Mouse (Mus musculus) embryonic facial prominence, embryonic 11.5 days (tissue): ENCODE measurements around the gene Hivep3. TPM values are rescaled to one million over a fixed set of nuclear protein-coding genes. Genes with fewer than 3 reads are reported as not detected.

ENCODE experiments used
- ATAC-seq: fragments of 200-750 bp; cut with Nextera tagmentation; replicated peaks from 2 replicates; pipeline ENCODE4 v1.8.0; 2017; ENCODE audit warnings: low read depth; ENCODE audit not compliant: insufficient number of reproducible peaks, low FRiP score, low TSS enrichment
- DNase-seq: peaks from one replicate; pipeline ENCODE4 v3.0.0-alpha.2; 2015; ENCODE audit warnings: low spot score
- H3K27ac ChIP-seq: fragments of 300-500 bp; sonication (generic); replicated peaks from 2 replicates; pipeline ENCODE4 v1.5.1; 2014; ENCODE audit warnings: mild to moderate bottlenecking, low read depth, low read length, control low read depth
- H3K27me3 ChIP-seq: fragments of 300-500 bp; sonication (generic); 2 replicates; pipeline ENCODE4 v1.6.1; 2014; ENCODE audit warnings: mild to moderate bottlenecking, low read length, moderate library complexity, mixed read lengths; ENCODE audit not compliant: control insufficient read depth, insufficient read depth
- H3K36me3 ChIP-seq: fragments of 300-500 bp; sonication (generic); replicated peaks from 2 replicates; pipeline ENCODE4 v1.6.1; 2014; ENCODE audit warnings: low read depth, mild to moderate bottlenecking, low read length, moderate library complexity, mixed read lengths; ENCODE audit not compliant: control insufficient read depth, insufficient read depth
- H3K4me1 ChIP-seq: fragments of 300-500 bp; sonication (generic); 2 replicates; pipeline ENCODE4 v1.6.1; 2014; ENCODE audit warnings: low read length, mixed read lengths; ENCODE audit not compliant: control insufficient read depth, insufficient read depth
- H3K4me2 ChIP-seq: fragments of 300-500 bp; sonication (generic); 2 replicates; pipeline ENCODE4 v1.6.1; 2014; ENCODE audit warnings: low read depth, mild to moderate bottlenecking, control low read depth, low read length, moderate library complexity
- H3K4me3 ChIP-seq: fragments of 300-500 bp; sonication (generic); 2 replicates; pipeline ENCODE4 v1.5.1; 2014; ENCODE audit warnings: low read depth, low read length, control low read depth
- H3K9ac ChIP-seq: fragments of 300-500 bp; sonication (generic); replicated peaks from 2 replicates; pipeline ENCODE4 v1.6.1; 2014; ENCODE audit warnings: mild to moderate bottlenecking, control low read depth, low read length
- H3K9me3 ChIP-seq: fragments of 300-500 bp; sonication (generic); replicated peaks from 2 replicates; pipeline ENCODE4 v1.6.1; 2016; ENCODE audit warnings: mild to moderate bottlenecking, low read length, inconsistent platforms, mixed read lengths; ENCODE audit not compliant: control insufficient read depth
- WGBS: fragments of 180-500 bp; shearing (Covaris S2); extraction: QIAGEN DNeasy Blood & Tissue Kit; methylation state at CpG from one replicate; pipeline ENCODE4 v1.1.7; 2014; 5-methylcytosine and 5-hydroxymethylcytosine counted together
- polyA plus RNA-seq: library from polyadenylated mRNA; unstranded; fragments of >200 nt; fragmentation: Nextera tagmentation; extraction: Ambion mirVana; gene quantifications from 2 replicates; pipeline ENCODE4 v1.2.1, GENCODE M21; 2014

Hivep3 gene
- polyA plus RNA-seq, 1 experiment from 2014 or later = 1.6 TPM

- Histone ChIP-seq H3K9me3 (no peaks in the 10 kb centered on the region), H3K4me3 (no peak overlapping the region), H3K9ac (no peak overlapping the region), H3K4me2 (no peak overlapping the region), H3K27me3 (no peaks in the 10 kb centered on the region), H3K27ac (no peak overlapping the region), H3K4me1 (no peaks in the 10 kb centered on the region), H3K36me3 (no peaks in the 10 kb centered on the region)
- DNase-seq (no peak), ATAC-seq (no peak)
- WGBS = 54% methylated on average over 8 of the region's 8 CpGs
Observed at GRCm38 (mm10) chr4:119852483-119852882, 118.9 kb downstream of the Hivep3 start.

- no peak overlapping the region for H3K4me3 ChIP-seq
- H3K4me1 ChIP-seq = no peaks in the 10 kb centered on the region
- DNase-seq (peak; percentile 4), ATAC-seq (no peak)
- H3K4me2 ChIP-seq = no peak overlapping the region
- no peak overlapping the region for H3K9ac ChIP-seq
- 75% methylated on average over 9 of the region's 9 CpGs for WGBS
- H3K9me3 ChIP-seq = no peaks in the 10 kb centered on the region
- no peaks in the 10 kb centered on the region for H3K27me3 ChIP-seq
- no peak overlapping the region for H3K27ac ChIP-seq
- H3K36me3 ChIP-seq = no peaks in the 10 kb centered on the region
Observed at GRCm38 (mm10) chr4:119854307-119855144, 120.9 kb downstream of the Hivep3 start.

GRCm38 (mm10) chr4:119859454-119859853 lies 125.9 kb downstream of the Hivep3 start:
- no peak overlapping the region for H3K9ac ChIP-seq
- no peaks in the 10 kb centered on the region for H3K4me1 ChIP-seq
- no peak overlapping the region for H3K27ac ChIP-seq
- WGBS = 68% methylated on average over 4 of the region's 4 CpGs
- no peak overlapping the region for H3K4me2 ChIP-seq
- H3K36me3 ChIP-seq = no peaks in the 10 kb centered on the region
- no peak overlapping the region for H3K4me3 ChIP-seq
- ATAC-seq (no peak), DNase-seq (no peak)
- no peaks in the 10 kb centered on the region for H3K9me3 ChIP-seq
- H3K27me3 ChIP-seq = no peaks in the 10 kb centered on the region

- ATAC-seq (no peak), DNase-seq (no peak)
- H3K4me3 ChIP-seq = no peak overlapping the region
- H3K36me3 ChIP-seq = no peaks in the 10 kb centered on the region
- no peaks in the 10 kb centered on the region for H3K9me3 ChIP-seq
- 69% methylated on average over 4 of the region's 4 CpGs for WGBS
- H3K27me3 ChIP-seq = no peaks in the 10 kb centered on the region
- H3K4me2 ChIP-seq = no peak overlapping the region
- no peak overlapping the region for H3K27ac ChIP-seq
- no peaks in the 10 kb centered on the region for H3K4me1 ChIP-seq
- H3K9ac ChIP-seq = no peak overlapping the region
Observed at GRCm38 (mm10) chr4:119861001-119861400, 127.4 kb downstream of the Hivep3 start.

- Histone ChIP-seq H3K4me1 (no peaks in the 10 kb centered on the region), H3K4me3 (no peak overlapping the region), H3K9me3 (no peaks in the 10 kb centered on the region), H3K36me3 (no peaks in the 10 kb centered on the region), H3K27ac (no peak overlapping the region), H3K4me2 (no peak overlapping the region), H3K27me3 (no peaks in the 10 kb centered on the region), H3K9ac (no peak overlapping the region)
- 63% methylated on average over 3 of the region's 3 CpGs for WGBS
- ATAC-seq (no peak), DNase-seq (no peak)
Observed at GRCm38 (mm10) chr4:119865827-119866455, 132.4 kb downstream of the Hivep3 start.

GRCm38 (mm10) chr4:119867132-119867531 lies 133.5 kb downstream of the Hivep3 start:
- Histone ChIP-seq H3K9me3 (no peaks in the 10 kb centered on the region), H3K36me3 (no peaks in the 10 kb centered on the region), H3K27ac (no peak overlapping the region), H3K9ac (no peak overlapping the region), H3K4me1 (no peaks in the 10 kb centered on the region), H3K4me3 (no peak overlapping the region), H3K4me2 (no peak overlapping the region), H3K27me3 (no peaks in the 10 kb centered on the region)
- DNase-seq = no peak
- WGBS = 87% methylated on average over 3 of the region's 3 CpGs
- ATAC-seq = no peak

GRCm38 (mm10) chr4:119870411-119870810 lies 136.8 kb downstream of the Hivep3 start:
- Histone ChIP-seq H3K4me3 (no peak overlapping the region), H3K27ac (no peak overlapping the region), H3K36me3 (no peaks in the 10 kb centered on the region), H3K4me1 (no peaks in the 10 kb centered on the region), H3K4me2 (no peak overlapping the region), H3K9ac (no peak overlapping the region), H3K27me3 (no peaks in the 10 kb centered on the region), H3K9me3 (no peaks in the 10 kb centered on the region)
- DNase-seq (no peak), ATAC-seq (no peak)
- WGBS = 84% methylated on average over 6 of the region's 6 CpGs

- no peak overlapping the region for H3K27ac ChIP-seq
- DNase-seq = no peak
- H3K9ac ChIP-seq = no peak overlapping the region
- H3K4me1 ChIP-seq = no peaks in the 10 kb centered on the region
- H3K4me2 ChIP-seq = no peak overlapping the region
- H3K9me3 ChIP-seq = no peaks in the 10 kb centered on the region
- H3K27me3 ChIP-seq = no peaks in the 10 kb centered on the region
- H3K4me3 ChIP-seq = no peak overlapping the region
- WGBS = 94% methylated on average over 2 of the region's 2 CpGs
- H3K36me3 ChIP-seq = no peaks in the 10 kb centered on the region
- no peak for ATAC-seq
Observed at GRCm38 (mm10) chr4:119871441-119871840, 137.9 kb downstream of the Hivep3 start.
